Mouse (Mus musculus) liver, postnatal 0 days (tissue): ENCODE measurements around the gene Gm17359. TPM values are rescaled to one million over a fixed set of nuclear protein-coding genes. Genes with fewer than 3 reads are reported as not detected.

ENCODE experiments used
- ATAC-seq: fragments of 200-750 bp; cut with Nextera tagmentation; 2 replicates; pipeline ENCODE4 v1.8.0; 2017; ENCODE audit warnings: mild to moderate bottlenecking, moderate library complexity
- DNase-seq: peaks from one replicate; pipeline ENCODE4 v3.0.0-alpha.2; 2016
- H3K27ac ChIP-seq: fragments of 300-500 bp; sonication (generic); 2 replicates; pipeline ENCODE4 v1.5.1; 2014; ENCODE audit warnings: antibody characterized with exemption, moderate library complexity, mild to moderate bottlenecking, low read depth
- H3K27me3 ChIP-seq: fragments of 300-500 bp; sonication (generic); 2 replicates; pipeline ENCODE4 v1.6.1; 2014; ENCODE audit warnings: low read length, control low read depth, mixed read lengths; ENCODE audit not compliant: insufficient read depth
- H3K36me3 ChIP-seq: fragments of 300-500 bp; sonication (generic); replicated peaks from 2 replicates; pipeline ENCODE4 v1.6.1; 2014; ENCODE audit warnings: mild to moderate bottlenecking, control low read depth, low read length, moderate library complexity, mixed read lengths; ENCODE audit not compliant: insufficient read depth
- H3K4me1 ChIP-seq: fragments of 300-500 bp; sonication (generic); 2 replicates; pipeline ENCODE4 v1.6.1; 2014; ENCODE audit warnings: antibody characterized with exemption, mild to moderate bottlenecking, control low read depth; ENCODE audit not compliant: insufficient read depth
- H3K4me2 ChIP-seq: fragments of 300-500 bp; sonication (generic); 2 replicates; pipeline ENCODE4 v1.6.1; 2014; ENCODE audit warnings: low read depth, mild to moderate bottlenecking, low read length, moderate library complexity, mixed read lengths
- H3K4me3 ChIP-seq: fragments of 300-500 bp; sonication (generic); 2 replicates; pipeline ENCODE4 v1.5.1; 2014; ENCODE audit warnings: low read depth, low read length
- H3K9ac ChIP-seq: fragments of 300-500 bp; sonication (generic); replicated peaks from 2 replicates; pipeline ENCODE4 v1.6.1; 2014; ENCODE audit warnings: mild to moderate bottlenecking, moderate library complexity
- H3K9me3 ChIP-seq: fragments of 300-500 bp; sonication (generic); 2 replicates; pipeline ENCODE4 v1.6.1; 2016; ENCODE audit warnings: mild to moderate bottlenecking, control low read depth, low read length, mixed read lengths
- CTCF ChIP-seq: sonication (generic); IDR thresholded peaks from 2 replicates; pipeline ENCODE4 v1.5.1; 2016; ENCODE audit warnings: antibody characterized with exemption, low read depth
- EP300 ChIP-seq: IDR thresholded peaks from 2 replicates; pipeline ENCODE4 v1.6.1; 2016; ENCODE audit warnings: antibody characterized with exemption, low read depth, mild to moderate bottlenecking
- WGBS: fragments of 180-500 bp; shearing (Covaris S2); extraction: QIAGEN DNeasy Blood & Tissue Kit; methylation state at CpG from one replicate; pipeline ENCODE4 v1.1.7; 2014; ENCODE audit not compliant: insufficient replicate concordance; 5-methylcytosine and 5-hydroxymethylcytosine counted together
- polyA plus RNA-seq: library from polyadenylated mRNA; unstranded; fragments of >200 nt; fragmentation: Nextera tagmentation; extraction: Ambion mirVana; gene quantifications from 2 replicates; pipeline ENCODE4 v1.2.1, GENCODE M21; 2015

Gm17359 gene
- polyA plus RNA-seq, 1 experiment from 2014 or later: 0.09 TPM

GRCm38 (mm10) chr3:79381398-79381797 lies 44.9 kb downstream of the Gm17359 start:
- no peak for ATAC-seq
- WGBS: 29% methylated on average over 4 of the region's 4 CpGs
- no peak for TF ChIP-seq CTCF
- TF ChIP-seq EP300: no peak

GRCm38 (mm10) chr3:79385434-79386029 lies 49.1 kb downstream of the Gm17359 start:
- Histone ChIP-seq H3K27me3 (no peaks in the 10 kb centered on the region), H3K9me3 (no peaks in the 10 kb centered on the region), H3K4me3 (no peak overlapping the region), H3K27ac (no peak overlapping the region), H3K36me3 (no peaks in the 10 kb centered on the region), H3K4me2 (no peak overlapping the region), H3K9ac (no peak overlapping the region), H3K4me1 (no peaks in the 10 kb centered on the region)
- DNase-seq (no peak), ATAC-seq (no peak)
- no peak for TF ChIP-seq CTCF
- TF ChIP-seq EP300: no peak
- WGBS: 47% methylated on average over 8 of the region's 8 CpGs

More at GRCm38 (mm10) chr3:79381398-79381797, 44.9 kb downstream of the Gm17359 start:
- no peak for DNase-seq
- Histone ChIP-seq H3K4me2 (no peak overlapping the region), H3K4me3 (no peak overlapping the region), H3K27ac (peak overlapping the region; percentile 87; the same call in 1 of the 2 replicates), H3K9ac (no peak overlapping the region), H3K4me1 (peaks cover 4% of the 10 kb centered on the region; the same call in 1 of the 2 replicates), H3K9me3 (no peaks in the 10 kb centered on the region), H3K27me3 (no peaks in the 10 kb centered on the region), H3K36me3 (no peaks in the 10 kb centered on the region)

- Histone ChIP-seq H3K4me1 (no peaks in the 10 kb centered on the region), H3K27me3 (no peaks in the 10 kb centered on the region), H3K9ac (no peak overlapping the region), H3K4me3 (no peak overlapping the region), H3K4me2 (no peak overlapping the region), H3K27ac (no peak overlapping the region), H3K9me3 (no peaks in the 10 kb centered on the region), H3K36me3 (no peaks in the 10 kb centered on the region)
- DNase-seq (no peak), ATAC-seq (no peak)
- 63% methylated on average over 4 of the region's 4 CpGs for WGBS
- TF ChIP-seq CTCF: no peak
- no peak for TF ChIP-seq EP300
These were observed 52.6 kb downstream of the Gm17359 start for GRCm38 (mm10) chr3:79389081-79389480.

GRCm38 (mm10) chr3:79400552-79400951 lies 64.1 kb downstream of the Gm17359 start:
- no peaks in the 10 kb centered on the region for H3K36me3 ChIP-seq
- no peak for ATAC-seq
- H3K27me3 ChIP-seq: no peaks in the 10 kb centered on the region
- no peak overlapping the region for H3K27ac ChIP-seq
- no peak overlapping the region for H3K4me2 ChIP-seq
- TF ChIP-seq CTCF (no peak), EP300 (no peak)
- 73% methylated on average over 4 of the region's 4 CpGs for WGBS
- H3K4me1 ChIP-seq: no peaks in the 10 kb centered on the region
- no peak for DNase-seq
- no peak overlapping the region for H3K9ac ChIP-seq
- no peak overlapping the region for H3K4me3 ChIP-seq
- no peaks in the 10 kb centered on the region for H3K9me3 ChIP-seq

GRCm38 (mm10) chr3:79402056-79402455 lies 65.6 kb downstream of the Gm17359 start:
- TF ChIP-seq CTCF: no peak
- TF ChIP-seq EP300: no peak
- DNase-seq (no peak), ATAC-seq (no peak)
- WGBS: 81% methylated on average over 8 of the region's 8 CpGs
- Histone ChIP-seq H3K4me1 (no peaks in the 10 kb centered on the region), H3K36me3 (no peaks in the 10 kb centered on the region), H3K4me2 (no peak overlapping the region), H3K9ac (no peak overlapping the region), H3K4me3 (no peak overlapping the region), H3K27me3 (no peaks in the 10 kb centered on the region), H3K9me3 (no peaks in the 10 kb centered on the region), H3K27ac (no peak overlapping the region)

GRCm38 (mm10) chr3:79408546-79408945 lies 72.1 kb downstream of the Gm17359 start:
- DNase-seq (no peak), ATAC-seq (no peak)
- H3K4me3 ChIP-seq: no peak overlapping the region
- H3K36me3 ChIP-seq: no peaks in the 10 kb centered on the region
- H3K4me2 ChIP-seq: no peak overlapping the region
- no peak overlapping the region for H3K9ac ChIP-seq
- WGBS: 53% methylated on average over 4 of the region's 4 CpGs
- no peaks in the 10 kb centered on the region for H3K9me3 ChIP-seq
- no peak for TF ChIP-seq CTCF
- no peak for TF ChIP-seq EP300
- H3K27ac ChIP-seq: no peak overlapping the region
- no peaks in the 10 kb centered on the region; the same call in 1 of the 2 replicates for H3K4me1 ChIP-seq
- H3K27me3 ChIP-seq: no peaks in the 10 kb centered on the region
